Mouse (Mus musculus) cortical plate, adult 2 months (tissue): ENCODE data around the gene Ptpn9.

Experiments used
- CTCF ChIP-seq: fragments of 200-500 bp; IDR thresholded peaks from 2 replicates; pipeline ENCODE4 v1.5.1; 2011; ENCODE audit warnings: mild to moderate bottlenecking, control low read depth, low read length; ENCODE audit not compliant: insufficient read depth; ENCODE audit errors: extremely low read depth
- POLR2A ChIP-seq: fragments of 200-500 bp; IDR thresholded peaks from 2 replicates; pipeline ENCODE4 v1.6.1; 2011; ENCODE audit warnings: mild to moderate bottlenecking, low read length, control low read depth; ENCODE audit not compliant: insufficient read depth; ENCODE audit errors: extremely low read depth

DNA sequence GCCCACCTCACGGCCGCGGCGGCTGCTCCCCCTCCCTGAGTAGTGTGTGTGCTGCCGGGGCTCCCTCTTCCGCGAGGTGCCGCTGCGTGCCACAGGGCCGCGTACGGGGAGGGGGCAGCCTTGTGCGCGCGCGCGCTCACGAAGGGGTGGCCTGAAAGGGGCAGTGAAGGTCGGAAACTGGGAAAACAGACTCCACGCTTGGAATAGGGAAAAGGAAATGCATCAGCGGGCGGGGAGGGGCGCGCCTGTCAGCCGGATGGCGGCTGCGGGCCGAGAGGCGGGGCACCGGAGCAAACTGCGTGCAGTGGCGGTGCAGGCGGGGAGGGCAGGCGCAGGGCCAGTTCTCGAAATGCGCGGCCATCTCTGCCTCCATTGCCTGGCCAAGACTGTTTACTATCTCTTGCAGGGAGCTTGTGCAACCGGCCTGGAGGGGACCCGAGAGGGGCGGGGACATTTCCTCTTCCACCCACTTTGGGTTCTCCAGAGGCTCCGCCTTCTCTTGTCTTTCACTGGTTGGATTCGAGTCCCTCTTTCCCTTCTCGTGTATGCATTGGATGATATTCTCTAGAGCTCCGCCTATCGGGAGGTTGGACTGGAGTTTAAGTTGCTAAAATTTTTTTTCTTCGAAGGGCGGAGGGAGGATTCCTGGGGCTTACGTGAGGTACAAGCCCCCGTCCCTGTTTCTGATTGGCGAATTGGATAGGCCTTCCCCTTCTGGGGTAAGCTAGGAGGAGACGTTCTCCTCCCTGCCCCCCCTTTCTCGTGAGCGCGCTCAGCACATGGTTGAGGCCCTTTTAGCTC is 78.5 kb downstream of the Ptpn9 start:
- TF ChIP-seq CTCF (peak; percentile 18; the same call in 1 of the 2 replicates), POLR2A (peak; percentile 71; the same call in 1 of the 2 replicates)
